Mouse (Mus musculus): Measurements from ENCODE around the gene Dnaja1. TPM values are rescaled to one million over a fixed set of nuclear protein-coding genes. Genes with fewer than 3 reads are reported as not detected.

Dnaja1 gene
- polyA plus RNA-seq, 1 experiment from 2014 or later: 365 TPM

DNA sequence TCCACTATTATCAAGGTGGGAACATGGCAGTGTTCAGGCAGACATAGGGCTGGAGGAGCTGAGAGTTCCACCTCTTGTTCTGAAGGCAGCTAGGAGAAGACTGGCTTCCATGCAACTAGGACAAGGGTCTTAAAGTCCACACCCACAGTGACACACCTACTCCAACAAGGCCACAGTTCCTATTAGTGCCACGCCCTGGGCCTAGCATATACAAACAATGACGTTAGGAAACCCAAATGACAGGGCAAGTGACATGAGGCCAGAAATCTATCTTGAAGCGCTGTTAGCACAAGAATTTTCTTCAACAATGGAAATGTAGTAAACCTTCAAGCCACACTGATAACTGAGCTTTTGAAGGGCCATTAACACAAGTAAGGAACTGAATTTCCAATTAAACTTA, 20.2 kb upstream of the Dnaja1 start:
- WGBS: 83% methylated on average over 3 of the region's 3 CpGs
- ATAC-seq (ENCODE audit: insufficient number of reproducible peaks, low FRiP score, low TSS enrichment, low read depth): no peak
- Histone ChIP-seq H3K27me3 (no peaks in the 10 kb centered on the region), H3K4me2 (replicated peaks) (peak overlapping the region; percentile 67), H3K9me3 (replicated peaks) (no peaks in the 10 kb centered on the region), H3K4me1 (peaks cover 18% of the 10 kb centered on the region), H3K36me3 (peaks cover 3% of the 10 kb centered on the region), H3K9ac (no peak overlapping the region), H3K27ac (replicated peaks) (no peak overlapping the region), H3K4me3 (replicated peaks) (peak overlapping the region; percentile 76)

DNA sequence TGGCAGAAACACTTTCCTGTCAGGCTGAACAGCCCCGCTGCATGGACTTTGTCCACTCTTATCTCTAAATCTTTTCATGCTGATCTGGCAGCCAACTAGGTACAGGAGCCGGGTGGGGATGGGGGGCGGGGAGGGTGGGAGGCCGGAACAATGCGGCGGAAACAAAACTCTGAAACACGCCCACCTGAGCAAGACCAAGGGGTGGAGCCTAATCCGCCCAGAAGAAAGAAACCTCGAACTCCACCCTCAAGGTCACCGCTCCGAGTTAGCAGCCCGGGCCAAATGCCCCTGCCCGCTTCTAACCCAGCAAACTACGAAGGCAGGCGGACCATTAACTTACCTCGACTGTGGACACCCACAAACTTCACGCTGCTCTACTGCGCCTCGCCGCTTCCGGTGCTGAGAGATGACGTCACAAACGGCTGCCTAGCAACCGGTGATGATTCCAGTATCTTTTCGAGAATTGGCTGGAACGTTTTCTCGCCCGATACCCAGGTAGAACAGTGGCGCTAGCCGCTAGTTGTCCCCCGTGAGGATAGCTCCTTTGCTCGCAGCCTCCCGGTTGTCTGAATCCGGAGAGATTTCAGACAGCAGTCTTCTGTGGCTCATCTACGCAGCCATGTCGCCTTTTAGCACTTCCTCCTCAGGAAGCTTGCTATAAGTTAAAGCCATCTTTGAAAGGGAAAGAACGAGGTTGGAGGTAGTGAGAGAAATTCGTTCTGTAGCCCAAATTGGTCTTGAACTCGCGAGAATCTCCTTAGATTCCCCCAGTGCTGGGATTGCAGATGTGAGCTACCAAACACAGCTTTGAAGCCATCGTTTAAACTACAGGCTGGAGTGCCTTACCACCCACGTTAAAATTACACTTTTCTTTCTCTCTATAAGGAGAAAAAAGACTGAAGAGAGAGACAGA, 18.9 kb upstream of the Dnaja1 start, which contains the start of gene Aptx:
TSS of gene Aptx (minus strand) at position 398 of the 913 bp plus-strand sequence.
- Histone ChIP-seq H3K9me3 (replicated peaks) (no peaks in the 10 kb centered on the region), H3K27me3 (no peaks in the 10 kb centered on the region), H3K4me1 (peaks cover 18% of the 10 kb centered on the region), H3K36me3 (no peaks in the 10 kb centered on the region), H3K4me3 (replicated peaks) (peak within 1 kb of the TSS; percentile 76), H3K4me2 (replicated peaks) (peak within 1 kb of the TSS; percentile 67), H3K27ac (replicated peaks) (peak within 1 kb of the TSS; percentile 97), H3K9ac (peak within 1 kb of the TSS; percentile 55)
- WGBS: under 1% methylated on average over 42 of the region's 42 CpGs
- peak; percentile 90 for ATAC-seq (ENCODE audit: insufficient number of reproducible peaks, low FRiP score, low TSS enrichment, low read depth)

DNA sequence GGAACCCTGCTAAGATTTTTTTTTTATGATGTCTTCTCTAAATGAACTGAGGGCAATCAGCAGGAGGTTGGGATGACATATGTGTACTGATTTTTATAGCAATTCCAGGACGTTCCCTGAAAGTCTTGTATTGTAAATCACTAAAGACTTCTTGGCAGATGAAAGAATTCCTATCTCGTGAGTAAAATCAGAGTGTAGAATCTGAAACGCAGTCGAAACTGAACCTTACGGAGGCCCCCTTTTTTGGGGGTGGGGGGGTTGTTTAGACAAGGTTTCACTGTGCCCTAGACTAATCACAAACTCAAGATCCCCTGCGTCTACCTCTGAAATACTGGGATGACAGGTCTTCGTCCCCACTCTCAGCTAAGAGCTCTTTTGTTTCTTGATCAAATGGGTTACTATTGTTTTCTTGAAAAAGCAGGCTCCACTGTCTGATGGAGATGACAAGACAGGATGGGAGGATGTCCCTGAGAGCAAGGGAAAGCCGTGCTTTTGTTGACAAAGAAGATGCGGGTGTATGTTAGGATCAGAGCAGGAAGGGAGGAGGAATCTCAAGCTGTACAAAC, 18.2 kb upstream of the Dnaja1 start:
- H3K27me3 ChIP-seq: no peaks in the 10 kb centered on the region
- peak overlapping the region; percentile 55 for H3K9ac ChIP-seq
- peak overlapping the region; percentile 97 for H3K27ac ChIP-seq (replicated peaks)
- H3K4me3 ChIP-seq (replicated peaks): peak overlapping the region; percentile 76
- H3K36me3 ChIP-seq: no peaks in the 10 kb centered on the region
- WGBS: 27% methylated on average over 9 of the region's 9 CpGs
- H3K9me3 ChIP-seq (replicated peaks): no peaks in the 10 kb centered on the region
- no peak for ATAC-seq (ENCODE audit: insufficient number of reproducible peaks, low FRiP score, low TSS enrichment, low read depth)
- H3K4me1 ChIP-seq: peaks cover 18% of the 10 kb centered on the region
- peak overlapping the region; percentile 67 for H3K4me2 ChIP-seq (replicated peaks)

DNA sequence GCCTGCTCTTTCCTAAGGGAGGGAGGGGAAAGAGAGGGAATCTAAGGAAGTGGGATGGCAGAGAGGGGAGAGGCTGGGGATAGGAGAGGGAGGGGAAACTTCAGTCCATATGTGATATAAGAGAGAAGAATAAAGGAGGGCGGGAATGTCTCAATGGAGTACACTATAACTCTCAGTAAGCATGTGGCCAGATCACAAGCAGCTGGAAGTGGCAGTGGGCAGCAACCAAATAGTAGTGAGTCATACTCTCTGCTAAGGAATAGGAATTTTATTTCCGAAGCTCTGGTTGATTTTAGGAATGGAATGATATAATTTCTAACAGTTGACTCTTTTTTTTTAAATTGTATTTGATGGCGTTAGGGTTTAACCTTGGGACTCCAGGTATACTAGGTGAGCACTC, 4.8 kb upstream of the Dnaja1 start:
- no peak for ATAC-seq (ENCODE audit: insufficient number of reproducible peaks, low FRiP score, low TSS enrichment, low read depth)
- 82% methylated on average over 3 of the region's 3 CpGs for WGBS
- Histone ChIP-seq H3K9ac (no peak overlapping the region), H3K9me3 (replicated peaks) (no peaks in the 10 kb centered on the region), H3K27ac (replicated peaks) (no peak overlapping the region), H3K27me3 (no peaks in the 10 kb centered on the region), H3K4me2 (replicated peaks) (no peak overlapping the region), H3K4me3 (replicated peaks) (no peak overlapping the region), H3K4me1 (peaks cover 6% of the 10 kb centered on the region), H3K36me3 (no peaks in the 10 kb centered on the region)

DNA sequence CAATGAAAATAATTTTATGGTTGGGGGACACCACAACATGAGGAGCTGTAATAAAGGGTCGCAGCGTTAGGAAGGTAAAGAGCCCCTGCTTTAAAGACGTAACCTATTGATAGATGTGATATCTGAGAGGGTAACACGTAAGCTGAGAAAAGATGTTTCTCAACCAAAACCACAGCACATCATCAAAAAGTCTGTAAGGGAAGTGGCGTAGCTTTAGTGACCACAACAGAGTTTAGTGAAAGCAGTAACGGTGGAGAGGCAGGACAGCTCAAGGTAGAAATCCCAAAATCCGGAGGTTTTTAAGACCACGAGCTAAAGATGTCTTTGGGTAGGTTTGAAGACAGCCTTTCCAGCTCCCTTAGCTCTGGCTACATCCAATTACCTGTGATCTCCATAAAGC, 1.0 kb upstream of the Dnaja1 start:
- peaks cover 11% of the 10 kb centered on the region for H3K36me3 ChIP-seq
- peaks cover 24% of the 10 kb centered on the region for H3K4me1 ChIP-seq
- no peaks in the 10 kb centered on the region for H3K9me3 ChIP-seq (replicated peaks)
- ATAC-seq (ENCODE audit: insufficient number of reproducible peaks, low FRiP score, low TSS enrichment, low read depth): no peak
- no peaks in the 10 kb centered on the region for H3K27me3 ChIP-seq
- no peak overlapping the region for H3K4me3 ChIP-seq (replicated peaks)
- H3K4me2 ChIP-seq (replicated peaks): no peak overlapping the region; the same call in 1 of the 2 replicates
- H3K27ac ChIP-seq (replicated peaks): peak overlapping the region; percentile 100
- WGBS: 88% methylated on average over 8 of the region's 8 CpGs
- no peak overlapping the region for H3K9ac ChIP-seq

DNA sequence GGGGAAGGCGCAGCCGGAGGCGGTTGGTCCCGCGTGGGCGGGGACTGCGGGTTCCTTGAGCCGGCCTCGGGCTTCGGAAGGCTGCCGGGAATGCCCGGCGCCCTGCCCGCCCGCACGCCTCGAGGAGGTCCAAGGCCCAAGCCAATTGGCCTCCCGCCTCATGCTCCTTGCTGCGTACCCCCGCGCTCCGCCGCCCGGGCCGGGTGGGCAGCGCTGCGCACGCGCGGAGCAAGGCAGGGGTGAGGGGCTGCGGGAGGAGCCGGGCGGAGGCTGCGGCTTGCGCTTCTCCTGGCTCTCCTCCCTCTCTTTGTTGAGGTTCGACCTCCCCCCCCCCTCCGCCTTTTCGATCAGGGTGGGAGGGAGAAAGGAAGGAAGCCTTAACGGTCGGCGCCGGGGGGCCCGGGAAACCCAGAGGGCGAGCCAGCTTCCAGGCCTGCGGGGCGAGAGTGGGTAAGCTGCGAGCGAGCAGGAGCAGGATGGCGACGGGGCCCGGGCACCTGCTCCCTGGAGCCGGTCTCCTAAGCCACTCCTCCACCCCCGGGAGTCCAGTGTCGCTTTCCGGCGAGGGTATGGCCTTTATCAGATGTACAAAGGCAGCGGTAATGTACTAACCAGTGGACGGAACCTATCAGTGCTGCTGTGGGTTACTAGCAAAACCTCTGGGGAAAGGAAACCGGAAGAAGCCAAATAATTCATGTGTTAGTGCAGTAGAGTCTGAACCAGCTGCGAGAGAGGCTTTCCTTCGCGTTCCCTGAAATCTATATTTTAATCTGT, 924 bp downstream of the Dnaja1 start:
- WGBS: 0% methylated on average over 59 of the region's 62 CpGs
- Histone ChIP-seq H3K4me3 (replicated peaks) (peak overlapping the region; percentile 82), H3K4me2 (replicated peaks) (peak overlapping the region; percentile 71), H3K4me1 (peaks cover 24% of the 10 kb centered on the region), H3K9me3 (replicated peaks) (no peaks in the 10 kb centered on the region), H3K27me3 (no peaks in the 10 kb centered on the region), H3K9ac (peak overlapping the region; percentile 99), H3K27ac (replicated peaks) (peak overlapping the region; percentile 100), H3K36me3 (peaks cover 26% of the 10 kb centered on the region)
- ATAC-seq (ENCODE audit: insufficient number of reproducible peaks, low FRiP score, low TSS enrichment, low read depth): peak; percentile 89

DNA sequence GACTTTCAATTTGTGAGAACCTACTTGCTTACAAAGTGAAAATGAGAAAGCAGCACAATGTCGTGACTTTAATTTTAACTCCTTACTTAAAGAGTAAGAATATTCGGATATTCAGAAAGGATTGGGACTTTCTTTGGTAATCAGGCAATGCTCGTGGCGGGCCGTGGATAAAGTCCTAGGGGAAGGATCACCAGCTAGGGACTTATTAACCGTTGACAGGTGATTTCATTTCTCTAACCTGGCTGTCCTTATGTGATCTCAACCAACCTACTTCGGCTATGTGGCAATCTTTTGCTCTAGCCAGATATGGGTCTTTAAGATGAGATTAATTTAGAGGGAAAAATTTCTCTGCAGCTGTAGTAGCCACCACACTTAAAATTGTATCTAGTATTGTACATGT, 3.2 kb downstream of the Dnaja1 start:
- peaks cover 40% of the 10 kb centered on the region for H3K36me3 ChIP-seq
- WGBS: 78% methylated on average over 7 of the region's 7 CpGs
- peaks cover 24% of the 10 kb centered on the region for H3K4me1 ChIP-seq
- H3K9me3 ChIP-seq (replicated peaks): no peaks in the 10 kb centered on the region
- H3K27me3 ChIP-seq: no peaks in the 10 kb centered on the region
- H3K4me3 ChIP-seq (replicated peaks): peak overlapping the region; percentile 82
- no peak overlapping the region for H3K27ac ChIP-seq (replicated peaks)
- no peak overlapping the region for H3K9ac ChIP-seq
- ATAC-seq (ENCODE audit: insufficient number of reproducible peaks, low FRiP score, low TSS enrichment, low read depth): no peak
- H3K4me2 ChIP-seq (replicated peaks): peak overlapping the region; percentile 71

DNA sequence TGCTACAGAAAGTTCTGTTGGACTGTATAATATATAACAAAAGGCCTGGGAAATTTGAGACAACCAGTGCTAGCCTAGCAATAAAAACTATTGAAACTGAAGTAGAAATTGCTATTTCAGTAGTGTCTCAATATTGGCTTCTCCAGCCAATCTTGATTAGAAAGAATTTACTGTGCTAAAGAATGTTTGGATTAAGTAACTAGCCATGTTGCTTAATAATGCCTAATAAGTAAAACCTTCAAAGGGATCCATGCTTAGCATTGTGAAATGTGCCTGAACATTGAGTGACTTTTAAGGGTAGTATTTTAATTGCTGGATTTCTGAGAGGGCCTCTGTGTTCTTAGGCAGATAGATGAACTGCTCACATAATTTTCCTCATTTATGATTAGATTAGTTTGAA, 3.6 kb downstream of the Dnaja1 start:
- Histone ChIP-seq H3K4me2 (replicated peaks) (no peak overlapping the region), H3K4me1 (peaks cover 24% of the 10 kb centered on the region), H3K27me3 (no peaks in the 10 kb centered on the region), H3K27ac (replicated peaks) (no peak overlapping the region), H3K4me3 (replicated peaks) (no peak overlapping the region), H3K9me3 (replicated peaks) (no peaks in the 10 kb centered on the region), H3K36me3 (peaks cover 44% of the 10 kb centered on the region), H3K9ac (no peak overlapping the region)
- no peak for ATAC-seq (ENCODE audit: insufficient number of reproducible peaks, low FRiP score, low TSS enrichment, low read depth)

DNA sequence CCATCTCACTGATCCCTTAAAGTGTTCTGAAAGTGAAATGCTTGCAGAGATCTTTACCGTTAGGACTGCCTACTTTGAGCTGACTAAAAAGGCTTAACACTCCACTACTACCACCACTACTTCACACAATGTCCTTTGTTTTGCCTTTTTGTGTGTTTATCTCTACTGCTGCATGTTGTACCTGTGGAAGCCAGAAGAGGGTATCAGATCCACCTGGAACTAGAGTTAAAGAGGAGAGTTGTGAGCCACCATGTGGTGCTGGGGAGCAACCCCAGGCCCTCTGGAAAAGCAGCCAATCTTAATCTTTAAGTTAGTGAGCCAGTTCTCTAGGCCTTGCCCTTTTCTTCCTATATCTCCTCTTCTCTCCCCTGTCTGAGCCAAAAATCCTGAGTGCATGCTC, 5.3 kb downstream of the Dnaja1 start:
- Histone ChIP-seq H3K9ac (no peak overlapping the region), H3K9me3 (replicated peaks) (no peaks in the 10 kb centered on the region), H3K36me3 (peaks cover 60% of the 10 kb centered on the region), H3K27ac (replicated peaks) (no peak overlapping the region), H3K27me3 (no peaks in the 10 kb centered on the region), H3K4me1 (peaks cover 18% of the 10 kb centered on the region; the same call in 1 of the 2 replicates), H3K4me3 (replicated peaks) (no peak overlapping the region), H3K4me2 (replicated peaks) (no peak overlapping the region)
- no peak for ATAC-seq (ENCODE audit: insufficient number of reproducible peaks, low FRiP score, low TSS enrichment, low read depth)
- 78% methylated on average over 1 of the region's 1 CpGs for WGBS

DNA sequence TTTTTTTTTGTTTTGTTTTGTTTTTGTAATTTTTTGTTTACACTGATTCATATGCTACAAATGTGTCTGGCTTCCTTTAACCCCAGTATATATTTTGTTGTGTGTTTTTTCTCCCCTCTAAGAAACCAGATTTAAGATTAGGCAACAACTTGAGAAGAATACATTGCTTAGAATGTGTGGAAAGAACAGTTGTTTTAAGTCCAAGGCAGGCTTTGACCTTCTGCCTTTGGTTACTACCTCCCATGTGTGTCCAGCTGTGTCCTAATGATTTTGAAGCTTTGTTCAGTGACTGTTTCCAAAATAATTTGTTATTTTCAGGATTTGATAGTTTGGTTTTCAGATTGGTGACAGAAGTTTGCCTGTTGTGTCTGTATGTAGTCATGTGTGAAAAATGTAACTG, 9.3 kb downstream of the Dnaja1 start:
- no peaks in the 10 kb centered on the region for H3K4me1 ChIP-seq
- no peak overlapping the region for H3K4me2 ChIP-seq (replicated peaks)
- H3K9ac ChIP-seq: no peak overlapping the region
- H3K27ac ChIP-seq (replicated peaks): no peak overlapping the region
- no peaks in the 10 kb centered on the region for H3K9me3 ChIP-seq (replicated peaks)
- H3K4me3 ChIP-seq (replicated peaks): no peak overlapping the region
- H3K36me3 ChIP-seq: peaks cover 75% of the 10 kb centered on the region
- H3K27me3 ChIP-seq: no peaks in the 10 kb centered on the region
- no peak for ATAC-seq (ENCODE audit: insufficient number of reproducible peaks, low FRiP score, low TSS enrichment, low read depth)

DNA sequence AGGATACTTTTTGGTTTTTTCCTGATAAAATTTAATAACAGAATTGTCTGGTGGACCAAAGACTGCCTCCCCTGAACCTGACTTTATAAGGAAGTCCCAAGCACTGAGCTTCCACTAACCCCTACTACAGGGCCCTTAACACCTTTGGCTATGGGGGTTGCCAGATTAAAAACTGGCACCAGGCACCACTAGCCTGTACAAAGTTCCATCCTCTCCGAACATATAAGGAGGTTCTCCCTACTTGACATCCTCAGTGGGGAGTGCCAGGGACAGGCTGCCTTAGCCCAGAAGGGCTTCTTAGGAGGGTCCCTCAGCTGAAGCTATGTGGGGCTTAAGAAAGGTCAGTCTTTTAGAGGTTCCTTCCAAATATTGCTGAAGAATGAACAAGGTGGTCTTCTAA, 13.4 kb downstream of the Dnaja1 start:
- H3K4me3 ChIP-seq (replicated peaks): no peak overlapping the region
- H3K4me1 ChIP-seq: no peaks in the 10 kb centered on the region
- H3K36me3 ChIP-seq: peaks cover 74% of the 10 kb centered on the region
- no peaks in the 10 kb centered on the region for H3K9me3 ChIP-seq (replicated peaks)
- ATAC-seq (ENCODE audit: insufficient number of reproducible peaks, low FRiP score, low TSS enrichment, low read depth): no peak
- 68% methylated on average over 1 of the region's 1 CpGs for WGBS
- no peak overlapping the region for H3K27ac ChIP-seq (replicated peaks)
- H3K27me3 ChIP-seq: no peaks in the 10 kb centered on the region
- H3K9ac ChIP-seq: no peak overlapping the region
- H3K4me2 ChIP-seq (replicated peaks): no peak overlapping the region

Measured in embryonic facial prominence, embryonic 15.5 days (tissue).